Mouse (Mus musculus) T-helper 1 cell (primary cell): Measurements from ENCODE around the gene Rbmxl1.
"Not testable (repeated sequence)": the region's sequence is repeated elsewhere in the genome, so short reads cannot be mapped to it uniquely, and the experiment has no call there.

Experiments
- in situ Hi-C: fragments of 300-600 bp; cut with MboI, MseI; formaldehyde crosslinking; loops from one replicate; pipeline ENCODE4 v1.15.1; 2025; ENCODE audit warnings: high pct_unique_total_duplicates

Rbmxl1 gene

GRCm38 (mm10) chr8:78496273-78496672, 12.4 kb downstream of the Rbmxl1 start:
- in situ Hi-C loops = not testable (repeated sequence)

- in situ Hi-C loops = no loop called here
Measured at GRCm38 (mm10) chr8:78493031-78493430, 15.7 kb downstream of the Rbmxl1 start.

- in situ Hi-C loops = no loop called here
Measured at GRCm38 (mm10) chr8:78489733-78490132, 19.0 kb downstream of the Rbmxl1 start.

GRCm38 (mm10) chr8:78477051-78477829, 31.5 kb downstream of the Rbmxl1 start:
- in situ Hi-C loops = no loop called here

- in situ Hi-C loops = loop anchor here (25.0 kb wide), 1 partner anchor 406 kb away; no protein-coding TSS in a partner anchor
Measured at GRCm38 (mm10) chr8:78467889-78468288, 40.8 kb downstream of the Rbmxl1 start.

- in situ Hi-C loops = loop anchor here (25.0 kb wide), 1 partner anchor 402 kb away; no protein-coding TSS in a partner anchor
Measured at GRCm38 (mm10) chr8:78463941-78464340, 44.8 kb downstream of the Rbmxl1 start.

- in situ Hi-C loops = loop anchor here (25.0 kb wide), 1 partner anchor 394 kb away; no protein-coding TSS in a partner anchor
Measured at GRCm38 (mm10) chr8:78456441-78456840, 52.3 kb downstream of the Rbmxl1 start.
